Mouse (Mus musculus) myocyte (in vitro differentiated cells): ENCODE measurements around the gene Smoc2.

ENCODE experiments used
- CEBPB ChIP-seq: IDR thresholded peaks from 2 replicates; pipeline ENCODE4 v1.6.1; 2011; ENCODE audit warnings: mild to moderate bottlenecking, moderate library complexity; ENCODE audit not compliant: poor library complexity, insufficient read depth, severe bottlenecking
- E2F4 ChIP-seq: IDR thresholded peaks from one replicate; pipeline ENCODE4 v1.6.1; 2011; ENCODE audit warnings: mild to moderate bottlenecking, control low read depth, moderate library complexity; ENCODE audit not compliant: insufficient read depth
- MAX ChIP-seq: IDR thresholded peaks from one replicate; pipeline ENCODE4 v1.6.1; 2011; ENCODE audit warnings: low read depth, mild to moderate bottlenecking, control low read depth
- MYOD1 ChIP-seq, 3 experiments: IDR thresholded peaks; one replicate each; pipeline ENCODE4 v1.6.1; 2011; ENCODE audit warnings: control low read depth in 2 of 3, low read depth in 2 of 3, mild to moderate bottlenecking in 2 of 3, moderate library complexity in 1 of 3; ENCODE audit not compliant: insufficient read length in 2 of 3, control insufficient read depth in 1 of 3
- MYOG ChIP-seq, 3 experiments: IDR thresholded peaks; one replicate each; pipeline ENCODE4 v1.6.1; 2011; ENCODE audit warnings: control low read depth in 2 of 3, low read depth in 2 of 3, mild to moderate bottlenecking in 2 of 3; ENCODE audit not compliant: insufficient read length in 2 of 3, control insufficient read depth in 1 of 3, insufficient read depth in 1 of 3
- POLR2A ChIP-seq: IDR thresholded peaks from one replicate; pipeline ENCODE4 v1.6.1; 2011; ENCODE audit warnings: low read depth, mild to moderate bottlenecking, control low read depth, moderate library complexity; ENCODE audit not compliant: insufficient read length
- TCF12 ChIP-seq: IDR thresholded peaks from one replicate; pipeline ENCODE4 v1.6.1; 2011; ENCODE audit warnings: mild to moderate bottlenecking, control low read depth; ENCODE audit not compliant: poor library complexity, insufficient read depth, severe bottlenecking
- TCF3 ChIP-seq: IDR thresholded peaks from one replicate; pipeline ENCODE4 v1.6.1; 2011; ENCODE audit warnings: low read depth, control low read depth; ENCODE audit not compliant: insufficient read length
- USF1 ChIP-seq: IDR thresholded peaks from one replicate; pipeline ENCODE4 v1.6.1; 2011; ENCODE audit warnings: low read depth, mild to moderate bottlenecking, control low read depth, moderate library complexity

DNA sequence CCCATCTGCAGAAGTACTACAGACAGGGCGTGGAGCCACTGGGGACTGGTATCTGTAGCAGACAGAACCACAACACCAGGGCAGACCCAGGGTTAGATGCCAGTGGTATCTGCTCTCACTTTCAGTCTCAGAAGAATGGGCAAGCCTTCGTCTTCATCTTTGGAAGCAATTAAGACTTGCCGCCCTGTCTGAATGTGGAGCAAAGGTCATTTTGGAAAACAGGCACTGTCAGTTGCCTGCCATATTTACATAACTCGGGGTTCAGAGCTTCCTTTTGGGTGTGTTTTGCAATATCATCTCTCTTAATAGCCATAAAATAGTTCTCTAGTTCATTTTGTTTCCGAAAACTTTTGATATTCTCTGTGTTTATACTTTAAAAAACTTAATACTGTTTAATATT is 168.0 kb downstream of the Smoc2 start:
- no peak for TF ChIP-seq MYOD1 (IDR thresholded peaks at IDR 0.05; ENCODE audit: control insufficient read depth in 1 of 3, insufficient read length in 2 of 3, low read depth in 2 of 3)
- no peak for TF ChIP-seq POLR2A
- TF ChIP-seq CEBPB: no peak
- TF ChIP-seq TCF12: no peak
- TF ChIP-seq USF1: no peak
- no peak for TF ChIP-seq TCF3
- no peak for TF ChIP-seq MAX
- no peak for TF ChIP-seq MYOG (IDR thresholded peaks at IDR 0.05; ENCODE audit: control insufficient read depth in 1 of 3, insufficient read depth in 1 of 3, insufficient read length in 2 of 3, low read depth in 2 of 3)
- no peak for TF ChIP-seq E2F4
